ENCODE assay signal across 9 mouse cellular contexts in the genomic region with DNA sequence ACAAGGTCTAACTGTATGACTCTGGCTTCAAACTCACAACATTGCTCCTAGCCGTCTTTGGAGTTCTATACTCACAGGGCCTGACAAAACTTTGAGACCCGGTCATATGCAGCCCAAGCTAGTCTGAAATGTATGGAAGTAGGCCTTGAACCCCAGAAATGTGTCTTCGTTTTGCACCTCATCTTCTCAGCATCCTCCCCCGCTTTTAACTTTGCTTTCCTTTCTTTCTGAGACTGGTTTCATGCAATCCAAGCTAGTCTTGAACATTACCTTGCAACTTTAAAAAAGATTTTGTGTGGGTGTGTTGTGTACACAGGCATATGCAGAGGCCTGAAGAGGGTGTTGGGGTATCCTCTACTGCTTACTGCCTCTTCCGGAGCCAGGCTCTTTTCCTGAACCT. TPM values are rescaled to one million over a fixed set of nuclear protein-coding genes. Genes with fewer than 3 reads are reported as not detected.
DNase-seq lines count a peak whose midpoint lies in the region; ATAC-seq lines count a peak whose summit lies in the region.
"Had no signal": no experiment of that assay in that cellular context is flagged by ENCODE, and none has a peak within 500 bp of the region (broad histone marks: within the 10 kb centered on the region; RNA-seq: fewer than 3 reads in every experiment).

No protein-coding gene starts in this region.

- DNase-seq in kidney, postnatal 10 days, result no peak
- DNase-seq in embryonic facial prominence, embryonic 11.5 days (ENCODE audit: low spot score), result no peak
- no peak for DNase-seq in hindbrain, embryonic 11.5 days (ENCODE audit: low spot score)
- DNase-seq in right cerebral cortex, postnatal 14 days, result no peak
- DNase-seq in urinary bladder, postnatal 14 days (ENCODE audit: low spot score), result no peak
- no peak for DNase-seq in left cerebral cortex, adult 9 months (ENCODE audit: low spot score in 2 of 2)

- WGBS in kidney, embryonic 14.5 days, result 54% methylated on average over 5 of the region's 5 CpGs
- WGBS in embryonic facial prominence, embryonic 11.5 days, result 65% methylated on average over 5 of the region's 5 CpGs
- WGBS in hindbrain, embryonic 11.5 days, result 60% methylated on average over 5 of the region's 5 CpGs
- WGBS in midbrain, embryonic 15.5 days, result 61% methylated on average over 5 of the region's 5 CpGs

- H3K27me3 ChIP-seq in kidney, embryonic 14.5 days (ENCODE audit: control insufficient read depth, insufficient read depth, low read length), result no peaks in the 10 kb centered on the region
- H3K27me3 ChIP-seq in embryonic facial prominence, embryonic 11.5 days (ENCODE audit: control insufficient read depth, insufficient read depth, low read length), result no peaks in the 10 kb centered on the region
- H3K27me3 ChIP-seq in hindbrain, embryonic 11.5 days (ENCODE audit: control insufficient read depth, insufficient read depth, low read length), result no peaks in the 10 kb centered on the region
- no peaks in the 10 kb centered on the region for H3K27me3 ChIP-seq in midbrain, embryonic 15.5 days (replicated peaks)
- H3K27me3 ChIP-seq: megakaryocyte, embryonic 14.5 days had no signal

- no peak overlapping the region for H3K9ac ChIP-seq in kidney, embryonic 14.5 days (ENCODE audit: low read depth, low read length)
- H3K9ac ChIP-seq in embryonic facial prominence, embryonic 11.5 days (replicated peaks; ENCODE audit: low read length), result no peak overlapping the region
- no peak overlapping the region for H3K9ac ChIP-seq in hindbrain, embryonic 11.5 days (ENCODE audit: low read depth, low read length)
- no peak overlapping the region for H3K9ac ChIP-seq in midbrain, embryonic 15.5 days

- peak overlapping the region; percentile 72; the same call in 1 of the 2 replicates for H3K4me2 ChIP-seq in kidney, embryonic 14.5 days (replicated peaks; ENCODE audit: low read depth, low read length)
- no peak overlapping the region for H3K4me2 ChIP-seq in embryonic facial prominence, embryonic 11.5 days (ENCODE audit: low read depth, low read length)
- peak overlapping the region; percentile 54; the same call in 1 of the 2 replicates for H3K4me2 ChIP-seq in hindbrain, embryonic 11.5 days (replicated peaks; ENCODE audit: low read depth, low read length)
- peak overlapping the region; percentile 64; the same call in 1 of the 2 replicates for H3K4me2 ChIP-seq in midbrain, embryonic 15.5 days

- H3K27ac ChIP-seq in kidney, embryonic 14.5 days (ENCODE audit: low read depth, low read length), result peak overlapping the region; percentile 26; the same call in 1 of the 2 replicates
- H3K27ac ChIP-seq in embryonic facial prominence, embryonic 11.5 days (replicated peaks; ENCODE audit: low read depth, low read length), result 0 out of 2 replicates have a peak overlapping the region, but pooled peaks have one; percentile 4
- H3K27ac ChIP-seq in hindbrain, embryonic 11.5 days (ENCODE audit: low read depth, low read length), result peak overlapping the region; percentile 21; the same call in 1 of the 2 replicates
- peak overlapping the region; percentile 90 for H3K27ac ChIP-seq in midbrain, embryonic 15.5 days

- ATAC-seq in kidney, embryonic 14.5 days (ENCODE audit: low FRiP score, low TSS enrichment), result no peak
- no peak for ATAC-seq in embryonic facial prominence, embryonic 11.5 days (replicated peaks; ENCODE audit: insufficient number of reproducible peaks, low FRiP score, low TSS enrichment, low read depth)
- ATAC-seq in hindbrain, embryonic 11.5 days (ENCODE audit: low FRiP score), result no peak
- ATAC-seq in midbrain, embryonic 15.5 days (replicated peaks), result no peak

- H3K9me3 ChIP-seq in kidney, embryonic 14.5 days (ENCODE audit: control insufficient read depth, low read length), result no peaks in the 10 kb centered on the region
- no peaks in the 10 kb centered on the region for H3K9me3 ChIP-seq in embryonic facial prominence, embryonic 11.5 days (replicated peaks; ENCODE audit: control insufficient read depth, low read length)
- H3K9me3 ChIP-seq in hindbrain, embryonic 11.5 days (ENCODE audit: control insufficient read depth, low read length), result no peaks in the 10 kb centered on the region
- H3K9me3 ChIP-seq in midbrain, embryonic 15.5 days, result no peaks in the 10 kb centered on the region
- H3K9me3 ChIP-seq: megakaryocyte, embryonic 14.5 days had no signal

- no peak overlapping the region for H3K4me3 ChIP-seq in kidney, embryonic 14.5 days (ENCODE audit: low read length)
- H3K4me3 ChIP-seq in embryonic facial prominence, embryonic 11.5 days (ENCODE audit: low read depth, low read length), result no peak overlapping the region
- H3K4me3 ChIP-seq in hindbrain, embryonic 11.5 days (ENCODE audit: low read depth, low read length), result no peak overlapping the region
- no peak overlapping the region for H3K4me3 ChIP-seq in midbrain, embryonic 15.5 days

- no peaks in the 10 kb centered on the region for H3K4me1 ChIP-seq in kidney, embryonic 14.5 days (ENCODE audit: control insufficient read depth, insufficient read depth, low read length)
- H3K4me1 ChIP-seq in embryonic facial prominence, embryonic 11.5 days (ENCODE audit: control insufficient read depth, insufficient read depth, low read length), result no peaks in the 10 kb centered on the region
- H3K4me1 ChIP-seq in hindbrain, embryonic 11.5 days (replicated peaks; ENCODE audit: control insufficient read depth, insufficient read depth, low read length), result no peaks in the 10 kb centered on the region
- peaks cover 21% of the 10 kb centered on the region for H3K4me1 ChIP-seq in midbrain, embryonic 15.5 days

- H3K36me3 ChIP-seq in kidney, embryonic 14.5 days (ENCODE audit: control insufficient read depth, insufficient read depth, low read length), result peaks cover 32% of the 10 kb centered on the region
- H3K36me3 ChIP-seq in embryonic facial prominence, embryonic 11.5 days (replicated peaks; ENCODE audit: control insufficient read depth, insufficient read depth, low read depth, low read length), result peaks cover 5% of the 10 kb centered on the region
- peaks cover 3% of the 10 kb centered on the region; the same call in 1 of the 2 replicates for H3K36me3 ChIP-seq in hindbrain, embryonic 11.5 days (ENCODE audit: control insufficient read depth, insufficient read depth, low read length)
- H3K36me3 ChIP-seq in midbrain, embryonic 15.5 days (replicated peaks), result peaks cover 10% of the 10 kb centered on the region

RNA-seq across cellular contexts. Expression of a gene that starts 16.5 kb away (rescaled TPM):
- 32.4 and 36.9 TPM in 2 replicates for polyA plus RNA-seq in kidney, embryonic 14.5 days (2014; fragmentation: Nextera tagmentation; extraction: Ambion mirVana)
- polyA plus RNA-seq in embryonic facial prominence, embryonic 11.5 days (2014; fragmentation: Nextera tagmentation; extraction: Ambion mirVana), result 27.3 and 38.2 TPM in 2 replicates
- 16.6 and 26.1 TPM in 2 replicates for polyA plus RNA-seq in hindbrain, embryonic 11.5 days (2014; fragmentation: Nextera tagmentation; extraction: Ambion mirVana)
- 13.4 and 13.9 TPM in 2 replicates for polyA plus RNA-seq in midbrain, embryonic 15.5 days (2015; fragmentation: Nextera tagmentation; extraction: Ambion mirVana)

RNA-seq across cellular contexts. Expression of a gene that starts 30.2 kb away (rescaled TPM):
- 90.2 and 105 TPM in 2 replicates for polyA plus RNA-seq in kidney, embryonic 14.5 days (2014; fragmentation: Nextera tagmentation; extraction: Ambion mirVana)
- polyA plus RNA-seq in embryonic facial prominence, embryonic 11.5 days (2014; fragmentation: Nextera tagmentation; extraction: Ambion mirVana), result 132 and 133 TPM in 2 replicates
- 204 and 208 TPM in 2 replicates for polyA plus RNA-seq in hindbrain, embryonic 11.5 days (2014; fragmentation: Nextera tagmentation; extraction: Ambion mirVana)
- polyA plus RNA-seq in midbrain, embryonic 15.5 days (2015; fragmentation: Nextera tagmentation; extraction: Ambion mirVana), result 845 and 866 TPM in 2 replicates

Comparison
In these comparisons a context has a peak if more than half of its experiments do, and no peak if none do; other contexts are left out.
1. H3K27ac ChIP-seq: peak in every context shown above with its lines; median percentile 90 in midbrain, embryonic 15.5 days; 26 in kidney, embryonic 14.5 days; 21 in hindbrain, embryonic 11.5 days; 4 in embryonic facial prominence, embryonic 11.5 days.